Mouse (Mus musculus) intestine, embryonic 14.5 days (tissue): ENCODE measurements around the gene Mrpl22. TPM values are rescaled to one million over a fixed set of nuclear protein-coding genes. Genes with fewer than 3 reads are reported as not detected.
"Not testable (repeated sequence)": the region's sequence is repeated elsewhere in the genome, so short reads cannot be mapped to it uniquely, and the experiment has no call there.

ENCODE experiments used
- ATAC-seq: fragments of 200-750 bp; cut with Nextera tagmentation; replicated peaks from 2 replicates; pipeline ENCODE4 v1.8.0; 2017; ENCODE audit warnings: low read depth, moderate number of reproducible peaks, moderate TSS enrichment, moderate library complexity; ENCODE audit not compliant: low FRiP score, low TSS enrichment
- DNase-seq: peaks from one replicate; pipeline ENCODE4 v3.0.0-alpha.2; 2018; ENCODE audit warnings: low spot score
- H3K27ac ChIP-seq: fragments of 300-500 bp; sonication (generic); 2 replicates; pipeline ENCODE4 v1.5.1; 2014; ENCODE audit warnings: low read depth, mild to moderate bottlenecking, control low read depth
- H3K27me3 ChIP-seq: fragments of 300-500 bp; sonication (generic); replicated peaks from 2 replicates; pipeline ENCODE4 v1.6.1; 2014; ENCODE audit warnings: low read length, control low read depth; ENCODE audit not compliant: control insufficient read depth, insufficient read depth
- H3K36me3 ChIP-seq: fragments of 300-500 bp; sonication (generic); 2 replicates; pipeline ENCODE4 v1.6.1; 2014; ENCODE audit warnings: low read length, control low read depth; ENCODE audit not compliant: control insufficient read depth, insufficient read depth
- H3K4me1 ChIP-seq: fragments of 300-500 bp; sonication (generic); replicated peaks from 2 replicates; pipeline ENCODE4 v1.6.1; 2014; ENCODE audit warnings: low read length, control low read depth, mixed read lengths; ENCODE audit not compliant: control insufficient read depth, insufficient read depth
- H3K4me2 ChIP-seq: fragments of 300-500 bp; sonication (generic); 2 replicates; pipeline ENCODE4 v1.6.1; 2014; ENCODE audit warnings: low read length
- H3K4me3 ChIP-seq: fragments of 300-500 bp; sonication (generic); 2 replicates; pipeline ENCODE4 v1.5.1; 2014; ENCODE audit warnings: low read depth, low read length, control low read depth, mixed read lengths
- H3K9ac ChIP-seq: fragments of 300-500 bp; sonication (generic); 2 replicates; pipeline ENCODE4 v1.6.1; 2014; ENCODE audit warnings: mild to moderate bottlenecking, low read length
- H3K9me3 ChIP-seq: fragments of 300-500 bp; sonication (generic); 2 replicates; pipeline ENCODE4 v1.6.1; 2016; ENCODE audit warnings: low read length, control low read depth; ENCODE audit not compliant: control insufficient read depth
- WGBS: fragments of 180-500 bp; shearing (Covaris S2); extraction: QIAGEN DNeasy Blood & Tissue Kit; methylation state at CpG from one replicate; pipeline ENCODE4 v1.1.7; 2014; 5-methylcytosine and 5-hydroxymethylcytosine counted together
- polyA plus RNA-seq: library from polyadenylated mRNA; unstranded; fragments of >200 nt; fragmentation: Nextera tagmentation; extraction: Ambion mirVana; gene quantifications from 2 replicates; pipeline ENCODE4 v1.2.1, GENCODE M21; 2014

Mrpl22 gene
- polyA plus RNA-seq, 1 experiment from 2014 or later, result 133 TPM

DNA sequence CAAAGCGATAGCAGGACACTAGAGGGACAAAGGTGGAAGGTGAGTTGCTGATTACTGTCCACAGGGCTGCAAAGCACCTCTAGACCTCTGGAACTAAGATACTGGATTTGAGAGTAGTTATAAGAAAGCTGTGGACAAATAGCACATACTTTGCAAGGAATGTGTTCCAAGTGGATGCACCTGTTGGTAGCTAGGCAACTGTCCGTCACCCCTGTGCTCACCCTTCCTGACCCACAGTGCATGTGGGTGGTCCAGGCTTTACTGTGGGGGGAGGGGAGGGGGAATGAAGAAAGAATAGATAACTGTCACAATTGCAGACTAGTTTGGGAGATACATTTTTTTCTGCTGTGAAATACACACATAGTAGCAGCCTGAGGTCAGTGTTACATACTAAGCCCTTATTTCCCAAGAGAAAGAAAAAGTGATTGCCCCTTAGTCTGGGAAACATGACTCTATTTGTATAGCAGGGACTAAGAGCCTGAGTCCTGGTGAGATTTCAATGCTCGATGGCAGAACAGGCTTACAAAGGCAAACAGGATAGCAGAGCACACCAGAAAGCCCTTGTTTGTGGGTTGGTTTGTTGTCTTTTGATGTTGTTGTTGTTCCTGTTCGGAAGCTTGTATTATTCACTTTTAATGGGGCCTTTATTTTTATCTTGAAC, 22.5 kb downstream of the Mrpl22 start:
- ATAC-seq (no peak), DNase-seq (no peak)
- H3K4me3 ChIP-seq, result no peak overlapping the region
- no peak overlapping the region for H3K4me2 ChIP-seq
- H3K27me3 ChIP-seq, result no peaks in the 10 kb centered on the region
- WGBS, result 42% methylated on average over 4 of the region's 4 CpGs
- no peaks in the 10 kb centered on the region for H3K36me3 ChIP-seq
- no peaks in the 10 kb centered on the region for H3K9me3 ChIP-seq
- H3K9ac ChIP-seq, result no peak overlapping the region
- no peak overlapping the region for H3K27ac ChIP-seq
- H3K4me1 ChIP-seq, result peaks cover 7% of the 10 kb centered on the region; the same call in 1 of the 2 replicates

GRCm38 (mm10) chr11:58198663-58199062, 27.2 kb downstream of the Mrpl22 start:
- Histone ChIP-seq H3K27ac (no peak overlapping the region; the same call in 1 of the 2 replicates), H3K9me3 (no peaks in the 10 kb centered on the region), H3K4me3 (peak overlapping the region; percentile 68; the same call in 1 of the 2 replicates), H3K27me3 (no peaks in the 10 kb centered on the region), H3K4me2 (peak overlapping the region; percentile 67; the same call in 1 of the 2 replicates), H3K9ac (no peak overlapping the region), H3K4me1 (peaks cover 6% of the 10 kb centered on the region; the same call in 1 of the 2 replicates), H3K36me3 (no peaks in the 10 kb centered on the region)
- ATAC-seq (no peak), DNase-seq (no peak)
- 93% methylated on average over 4 of the region's 4 CpGs for WGBS

GRCm38 (mm10) chr11:58199229-58200037, 28.0 kb downstream of the Mrpl22 start, which contains the start of the genes Igtp and Irgm2:
Gene Igtp, plus strand, starts transcription at chr11:58199556.
Gene Irgm2, plus strand, starts transcription at chr11:58199618.
- Histone ChIP-seq H3K27ac (peak within 1 kb of the TSS; percentile 62; the same call in 1 of the 2 replicates), H3K4me2 (peak within 1 kb of the TSS; percentile 67), H3K4me3 (peak within 1 kb of the TSS; percentile 68), H3K9ac (peak within 1 kb of the TSS; percentile 60)
- not testable (repeated sequence) for H3K27me3 ChIP-seq, H3K4me1 ChIP-seq, H3K36me3 ChIP-seq, H3K9me3 ChIP-seq
- 9% methylated on average over 13 of the region's 15 CpGs for WGBS
- ATAC-seq (peak; percentile 83), DNase-seq (peak; percentile 85)

GRCm38 (mm10) chr11:58200226-58200625, 28.8 kb downstream of the Mrpl22 start:
- Histone ChIP-seq H3K4me2 (peak overlapping the region; percentile 67; the same call in 1 of the 2 replicates), H3K4me1 (no peaks in the 10 kb centered on the region), H3K27me3 (no peaks in the 10 kb centered on the region), H3K4me3 (no peak overlapping the region), H3K9me3 (no peaks in the 10 kb centered on the region), H3K36me3 (no peaks in the 10 kb centered on the region), H3K27ac (no peak overlapping the region), H3K9ac (no peak overlapping the region)
- DNase-seq (no peak), ATAC-seq (no peak)
- WGBS, result 93% methylated on average over 4 of the region's 4 CpGs

DNA sequence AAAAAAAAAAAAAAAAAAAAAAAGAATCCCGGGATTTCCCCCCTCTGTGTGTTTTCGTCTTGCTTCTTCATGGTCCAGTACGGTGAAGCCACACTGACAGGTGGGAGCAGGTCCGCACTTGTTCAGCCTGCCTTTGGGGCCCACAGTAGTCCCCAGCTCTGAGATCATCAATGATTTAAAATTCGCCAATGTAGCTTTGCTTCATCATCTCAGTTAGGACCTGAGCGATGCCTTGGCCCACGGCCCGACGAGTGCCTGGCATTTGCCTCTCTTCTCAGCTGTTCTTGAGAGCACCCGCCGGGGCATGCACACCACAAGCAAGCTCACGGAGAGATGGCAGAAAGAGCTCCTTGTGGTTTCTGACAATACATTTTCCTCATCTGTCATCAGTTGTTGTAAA, 29.6 kb downstream of the Mrpl22 start:
- DNase-seq (no peak), ATAC-seq (no peak)

DNA sequence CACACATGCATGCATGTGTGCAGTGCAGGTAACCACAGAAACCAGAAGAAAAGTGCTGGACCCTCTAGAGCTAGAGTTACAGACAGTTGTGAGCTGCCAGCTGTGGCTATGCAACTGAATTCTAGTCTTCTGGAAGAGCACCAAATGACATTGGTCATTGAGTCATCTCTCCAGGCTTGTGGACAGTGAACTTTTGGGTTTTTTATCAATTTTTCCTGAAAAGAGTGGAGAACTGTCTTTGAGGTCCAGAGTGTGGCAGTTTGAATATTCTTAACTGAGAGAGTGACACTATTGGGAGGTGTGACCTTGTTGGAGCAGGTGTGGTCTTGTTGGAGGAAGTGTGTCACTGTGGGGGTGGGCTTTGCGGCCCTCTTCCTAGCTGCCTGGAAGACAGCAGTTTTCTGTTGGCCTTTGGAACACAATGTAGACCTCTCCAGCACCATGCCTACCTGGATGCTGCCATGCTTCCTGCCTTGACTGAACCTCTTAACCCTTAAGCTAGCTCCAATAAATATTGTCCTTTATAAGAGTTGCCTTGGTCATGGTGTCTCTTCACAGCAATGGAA, 38.9 kb downstream of the Mrpl22 start:
- DNase-seq (no peak), ATAC-seq (no peak)
- H3K4me1 ChIP-seq, result 0 out of 2 replicates have a peak, but pooled peaks cover 4% of the 10 kb centered on the region
- 90% methylated on average over 1 of the region's 1 CpGs for WGBS
- H3K4me2 ChIP-seq, result no peak overlapping the region
- H3K4me3 ChIP-seq, result no peak overlapping the region
- no peak overlapping the region for H3K27ac ChIP-seq
- H3K36me3 ChIP-seq, result no peaks in the 10 kb centered on the region
- no peaks in the 10 kb centered on the region for H3K27me3 ChIP-seq
- H3K9me3 ChIP-seq, result no peaks in the 10 kb centered on the region
- H3K9ac ChIP-seq, result no peak overlapping the region

More for the DNA sequence above, 29.6 kb downstream of the Mrpl22 start:
- Histone ChIP-seq H3K4me2 (no peak overlapping the region), H3K27me3 (no peaks in the 10 kb centered on the region), H3K4me3 (no peak overlapping the region), H3K27ac (no peak overlapping the region), H3K9me3 (no peaks in the 10 kb centered on the region), H3K9ac (no peak overlapping the region), H3K4me1 (no peaks in the 10 kb centered on the region), H3K36me3 (no peaks in the 10 kb centered on the region)
- 85% methylated on average over 12 of the region's 12 CpGs for WGBS

- no peak overlapping the region for H3K4me3 ChIP-seq
- 0 out of 2 replicates have a peak overlapping the region, but pooled peaks have one; percentile 9 for H3K4me2 ChIP-seq
- H3K9me3 ChIP-seq, result no peaks in the 10 kb centered on the region
- no peak overlapping the region for H3K27ac ChIP-seq
- no peak overlapping the region for H3K9ac ChIP-seq
- DNase-seq, result no peak
- ATAC-seq, result no peak
- H3K36me3 ChIP-seq, result no peaks in the 10 kb centered on the region
- H3K4me1 ChIP-seq, result 0 out of 2 replicates have a peak, but pooled peaks cover 7% of the 10 kb centered on the region
- H3K27me3 ChIP-seq, result no peaks in the 10 kb centered on the region
- WGBS, result 25% methylated on average over 9 of the region's 9 CpGs
Observed at GRCm38 (mm10) chr11:58211062-58211681, 39.7 kb downstream of the Mrpl22 start.

DNA sequence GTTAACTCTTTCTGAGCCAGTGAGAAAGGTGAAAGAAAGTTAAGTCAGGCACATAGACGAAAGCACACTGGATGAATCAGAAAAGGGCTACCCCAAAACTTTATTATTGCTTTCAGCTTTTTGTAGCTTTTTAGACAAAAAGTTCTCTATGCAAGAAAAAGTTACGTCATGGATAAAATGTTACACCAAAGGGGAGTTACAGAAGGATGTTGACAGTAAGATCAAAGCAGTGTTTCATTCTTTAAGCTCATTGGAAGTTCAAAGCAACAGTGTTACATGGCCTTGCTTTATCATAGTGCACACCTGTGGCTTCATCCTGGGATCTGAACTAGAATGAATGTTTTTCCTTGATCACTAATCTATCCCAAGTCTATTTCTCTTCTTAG, 40.2 kb downstream of the Mrpl22 start:
- Histone ChIP-seq H3K27ac (no peak overlapping the region), H3K4me3 (no peak overlapping the region), H3K4me2 (0 out of 2 replicates have a peak overlapping the region, but pooled peaks have one; percentile 9), H3K36me3 (no peaks in the 10 kb centered on the region), H3K27me3 (no peaks in the 10 kb centered on the region), H3K4me1 (0 out of 2 replicates have a peak, but pooled peaks cover 10% of the 10 kb centered on the region), H3K9me3 (no peaks in the 10 kb centered on the region), H3K9ac (no peak overlapping the region)
- DNase-seq (no peak), ATAC-seq (no peak)
- WGBS, result 27% methylated on average over 2 of the region's 2 CpGs
